Mouse (Mus musculus): ENCODE measurements around the gene Wsb2.

DNA sequence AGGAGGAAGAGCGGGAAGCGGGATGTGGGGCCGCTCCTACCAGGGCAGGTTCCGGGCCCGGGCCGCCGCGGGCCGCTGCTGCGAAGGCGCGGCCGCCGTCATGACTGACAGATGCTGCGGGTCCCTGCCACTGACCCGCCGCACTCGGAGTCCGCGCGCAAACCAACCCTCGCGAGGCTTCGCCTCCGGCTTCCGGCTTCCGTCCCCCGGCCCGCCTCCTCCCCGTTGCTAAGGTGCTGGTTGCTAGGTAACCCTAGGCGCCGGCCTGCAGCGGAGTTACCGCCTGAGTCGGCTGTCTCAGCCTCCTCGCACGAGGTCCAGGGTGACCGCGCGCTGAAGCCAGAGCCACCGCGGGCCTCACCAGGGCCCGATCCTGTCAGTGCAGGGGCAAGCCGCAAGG is 31.8 kb downstream of the Wsb2 start, which contains the start of gene Rfc5:
- TF ChIP-seq CTCF (IDR thresholded peaks at IDR 0.05) (0 out of 2 replicates have a peak, but pooled peaks have one; percentile 14), EP300 (IDR thresholded peaks at IDR 0.05) (no peak)
